Comparison of ENCODE assay signal across 7 mouse cellular contexts in genomic region chr13:81314306-81315120, GRCm38 (mm10).
DNase-seq lines count a peak whose midpoint lies in the region; ATAC-seq and TF ChIP-seq lines count a peak whose summit lies in the region.

No protein-coding gene starts in this region.

- no peaks in the 10 kb centered on the region for H3K27me3 ChIP-seq in liver, adult 2 months (ENCODE audit: control insufficient read depth, insufficient read depth, low read length)
- no peaks in the 10 kb centered on the region for H3K27me3 ChIP-seq in liver, embryonic 12.5 days (replicated peaks)
- no peaks in the 10 kb centered on the region for H3K27me3 ChIP-seq in hindbrain, embryonic 16.5 days (replicated peaks; ENCODE audit: control insufficient read depth, insufficient read depth, low read length)
- no peaks in the 10 kb centered on the region for H3K27me3 ChIP-seq in midbrain, embryonic 15.5 days (replicated peaks)

- H3K4me1 ChIP-seq in liver, adult 2 months (ENCODE audit: control insufficient read depth, insufficient read depth, low read length): peaks cover 10% of the 10 kb centered on the region
- H3K4me1 ChIP-seq in liver, embryonic 12.5 days: no peaks in the 10 kb centered on the region
- H3K4me1 ChIP-seq in hindbrain, embryonic 16.5 days (ENCODE audit: control insufficient read depth, insufficient read depth, low read depth, low read length): peaks cover 2% of the 10 kb centered on the region; the same call in 1 of the 2 replicates
- H3K4me1 ChIP-seq in midbrain, embryonic 15.5 days: no peaks in the 10 kb centered on the region

- no peak for TF ChIP-seq POLR2A in liver, adult 2 months (IDR thresholded peaks at IDR 0.05; ENCODE audit: extremely low read depth, insufficient read depth, low read length)

- no peak for ATAC-seq in liver, embryonic 12.5 days
- ATAC-seq in hindbrain, embryonic 16.5 days: peak; percentile 80
- peak; percentile 85 for ATAC-seq in midbrain, embryonic 15.5 days (replicated peaks)
- ATAC-seq in inflammation-experienced regulatory T-cells, adult 6 months: no peak

- TF ChIP-seq CTCF in liver, adult 2 months (IDR thresholded peaks at IDR 0.05; ENCODE audit: low read depth, low read length): peak; percentile 20; the same call in 1 of the 2 replicates

- H3K9ac ChIP-seq in liver, adult 2 months (ENCODE audit: low read depth, low read length): no peak overlapping the region
- no peak overlapping the region for H3K9ac ChIP-seq in liver, embryonic 12.5 days
- no peak overlapping the region for H3K9ac ChIP-seq in hindbrain, embryonic 16.5 days (ENCODE audit: low read depth, low read length)
- no peak overlapping the region for H3K9ac ChIP-seq in midbrain, embryonic 15.5 days

- H3K4me2 ChIP-seq in liver, embryonic 12.5 days: no peak overlapping the region
- no peak overlapping the region for H3K4me2 ChIP-seq in hindbrain, embryonic 16.5 days (ENCODE audit: low read length)
- no peak overlapping the region for H3K4me2 ChIP-seq in midbrain, embryonic 15.5 days

- no peak overlapping the region for H3K27ac ChIP-seq in liver, adult 2 months (replicated peaks; ENCODE audit: insufficient read depth, low read depth, low read length)
- H3K27ac ChIP-seq in liver, embryonic 12.5 days: no peak overlapping the region
- no peak overlapping the region for H3K27ac ChIP-seq in hindbrain, embryonic 16.5 days (ENCODE audit: low read depth, low read length)
- H3K27ac ChIP-seq in midbrain, embryonic 15.5 days: no peak overlapping the region

- H3K36me3 ChIP-seq in liver, adult 2 months (ENCODE audit: control insufficient read depth, insufficient read depth, low read length): no peaks in the 10 kb centered on the region
- H3K36me3 ChIP-seq in liver, embryonic 12.5 days: no peaks in the 10 kb centered on the region
- no peaks in the 10 kb centered on the region for H3K36me3 ChIP-seq in hindbrain, embryonic 16.5 days (ENCODE audit: control insufficient read depth, insufficient read depth, low read length)
- H3K36me3 ChIP-seq in midbrain, embryonic 15.5 days (replicated peaks): no peaks in the 10 kb centered on the region

- H3K4me3 ChIP-seq in liver, adult 2 months (ENCODE audit: insufficient read depth, low read depth, low read length): no peak overlapping the region
- H3K4me3 ChIP-seq in liver, embryonic 12.5 days: no peak overlapping the region
- no peak overlapping the region for H3K4me3 ChIP-seq in hindbrain, embryonic 16.5 days (ENCODE audit: low read length)
- H3K4me3 ChIP-seq in midbrain, embryonic 15.5 days: no peak overlapping the region

- no peaks in the 10 kb centered on the region; the same call in 1 of the 2 replicates for H3K79me2 ChIP-seq in liver, adult 2 months (ENCODE audit: control insufficient read depth, insufficient read depth, low read length)

- WGBS in liver, adult 2 months: 61% methylated on average over 7 of the region's 7 CpGs
- WGBS in liver, embryonic 12.5 days (ENCODE audit: insufficient replicate concordance): 64% methylated on average over 7 of the region's 7 CpGs
- 66% methylated on average over 7 of the region's 7 CpGs for WGBS in hindbrain, embryonic 16.5 days
- 62% methylated on average over 7 of the region's 7 CpGs for WGBS in midbrain, embryonic 15.5 days

- peak; percentile 66 for DNase-seq in liver, adult 2 months (ENCODE audit: extremely low read depth, low read depth, low spot score)
- peak; percentile 39 for DNase-seq in embryo, embryonic 11 days
- DNase-seq in cerebellum, adult 11 months: no peak

- H3K9me3 ChIP-seq in liver, embryonic 12.5 days (replicated peaks): no peaks in the 10 kb centered on the region
- no peaks in the 10 kb centered on the region for H3K9me3 ChIP-seq in hindbrain, embryonic 16.5 days (ENCODE audit: control insufficient read depth, low read length)
- H3K9me3 ChIP-seq in midbrain, embryonic 15.5 days: no peaks in the 10 kb centered on the region

Comparison
In these comparisons a context has a peak if more than half of its experiments do, and no peak if none do; other contexts are left out.
1. ATAC-seq: peak in hindbrain, embryonic 16.5 days (single experiment) and midbrain, embryonic 15.5 days (single experiment); none in liver, embryonic 12.5 days (single experiment) and inflammation-experienced regulatory T-cells, adult 6 months (single experiment).